Mouse (Mus musculus) forebrain, embryonic 16.5 days (tissue): Measurements from ENCODE around the gene Rnf212b. TPM values are rescaled to one million over a fixed set of nuclear protein-coding genes. Genes with fewer than 3 reads are reported as not detected.

Experiments
- ATAC-seq: fragments of 200-750 bp; cut with Nextera tagmentation; 2 replicates; pipeline ENCODE4 v1.8.0; 2017; ENCODE audit warnings: mild to moderate bottlenecking, moderate library complexity
- H3K27ac ChIP-seq: fragments of 300-500 bp; sonication (generic); 2 replicates; pipeline ENCODE4 v1.5.1; 2014; ENCODE audit warnings: low read length, control low read depth
- H3K27me3 ChIP-seq: fragments of 300-500 bp; sonication (generic); replicated peaks from 2 replicates; pipeline ENCODE4 v1.6.1; 2014; ENCODE audit warnings: low read length; ENCODE audit not compliant: control insufficient read depth, insufficient read depth
- H3K36me3 ChIP-seq: fragments of 300-500 bp; sonication (generic); 2 replicates; pipeline ENCODE4 v1.6.1; 2014; ENCODE audit not compliant: control insufficient read depth, insufficient read depth
- H3K4me1 ChIP-seq: fragments of 300-500 bp; sonication (generic); replicated peaks from 2 replicates; pipeline ENCODE4 v1.6.1; 2014; ENCODE audit warnings: low read length; ENCODE audit not compliant: control insufficient read depth, insufficient read depth
- H3K4me2 ChIP-seq: fragments of 300-500 bp; sonication (generic); 2 replicates; pipeline ENCODE4 v1.6.1; 2014; ENCODE audit warnings: mild to moderate bottlenecking, low read length, control low read depth
- H3K4me3 ChIP-seq: fragments of 300-500 bp; sonication (generic); replicated peaks from 2 replicates; pipeline ENCODE4 v1.5.1; 2014; ENCODE audit warnings: mild to moderate bottlenecking, low read length, control low read depth
- H3K9ac ChIP-seq: fragments of 300-500 bp; sonication (generic); replicated peaks from 2 replicates; pipeline ENCODE4 v1.6.1; 2014; ENCODE audit warnings: low read depth, low read length, control low read depth
- H3K9me3 ChIP-seq: fragments of 300-500 bp; sonication (generic); 2 replicates; pipeline ENCODE4 v1.6.1; 2016; ENCODE audit warnings: low read length; ENCODE audit not compliant: control insufficient read depth
- WGBS: fragments of 180-500 bp; shearing (Covaris S2); extraction: QIAGEN DNeasy Blood & Tissue Kit; methylation state at CpG from one replicate; pipeline ENCODE4 v1.1.7; 2014; 5-methylcytosine and 5-hydroxymethylcytosine counted together
- polyA plus RNA-seq: library from polyadenylated mRNA; unstranded; fragments of >200 nt; fragmentation: Nextera tagmentation; extraction: Ambion mirVana; gene quantifications from 2 replicates; pipeline ENCODE4 v1.2.1, GENCODE M21; 2015

Rnf212b gene
- polyA plus RNA-seq, 1 experiment from 2014 or later, result not detected

GRCm38 (mm10) chr14:54876539-54877047, 62.7 kb downstream of the Rnf212b start:
- H3K27me3 ChIP-seq, result no peaks in the 10 kb centered on the region
- ATAC-seq, result peak; percentile 93
- peak overlapping the region; percentile 94 for H3K27ac ChIP-seq
- H3K9ac ChIP-seq, result peak overlapping the region; percentile 85
- peak overlapping the region; percentile 64 for H3K4me3 ChIP-seq
- 0% methylated on average over 57 of the region's 72 CpGs for WGBS
- H3K36me3 ChIP-seq, result no peaks in the 10 kb centered on the region
- H3K4me2 ChIP-seq, result peak overlapping the region; percentile 98
- no peaks in the 10 kb centered on the region for H3K9me3 ChIP-seq
- peaks cover 13% of the 10 kb centered on the region for H3K4me1 ChIP-seq

DNA sequence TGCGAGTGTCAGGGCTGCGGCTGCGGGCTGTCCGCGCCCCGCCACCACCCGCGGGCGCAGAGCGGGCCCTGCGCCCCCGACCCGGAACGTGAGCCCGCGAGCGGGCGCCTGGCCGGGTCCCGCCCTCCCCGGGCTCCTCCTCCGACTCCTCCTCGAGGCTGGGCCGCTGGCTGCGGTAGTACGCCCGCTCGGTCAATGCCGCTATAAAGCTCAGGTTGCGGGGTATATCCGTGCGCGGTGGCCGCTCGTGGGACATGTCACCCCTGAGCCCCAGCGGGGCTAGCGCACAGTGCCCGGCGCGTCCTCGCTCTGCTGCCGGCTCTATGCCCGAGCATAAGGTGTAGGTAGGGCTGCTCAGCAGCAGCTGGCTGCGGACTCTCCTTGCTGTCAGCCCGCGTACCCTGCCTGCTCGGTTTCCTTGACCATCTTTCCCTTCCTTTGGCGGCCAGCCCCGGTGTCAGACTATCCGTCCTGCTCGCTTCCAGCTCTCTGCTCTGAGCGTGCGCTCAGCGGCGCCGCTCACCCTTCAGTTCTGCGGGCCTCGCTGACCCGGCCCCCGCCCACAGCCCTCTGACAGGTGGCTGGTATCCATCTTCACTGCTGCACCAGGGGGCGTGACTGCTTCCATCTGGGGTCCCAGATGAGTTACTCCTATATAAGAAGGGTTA, 63.2 kb downstream of the Rnf212b start, which contains the start of gene Ppp1r3e:
TSS of gene Ppp1r3e (minus strand) at position 503 of the 668 bp plus-strand sequence.
- Histone ChIP-seq H3K4me2 (peak within 1 kb of the TSS; percentile 98), H3K4me3 (peak within 1 kb of the TSS; percentile 64), H3K9me3 (no peaks in the 10 kb centered on the region), H3K27ac (peak within 1 kb of the TSS; percentile 94), H3K36me3 (no peaks in the 10 kb centered on the region), H3K27me3 (no peaks in the 10 kb centered on the region), H3K9ac (peak within 1 kb of the TSS; percentile 85), H3K4me1 (peaks cover 13% of the 10 kb centered on the region)
- under 1% methylated on average over 42 of the region's 61 CpGs for whole genome bisulfite sequencing
- peak; percentile 71 for ATAC-seq

GRCm38 (mm10) chr14:54883154-54884021, 69.4 kb downstream of the Rnf212b start, which contains the start of the genes Bcl2l2 and Gm20521:
Bcl2l2 (plus strand) TSS chr14:54883377.
Gm20521 (plus strand) TSS chr14:54883441.
- peak within 1 kb of the TSS; percentile 55 for H3K4me3 ChIP-seq
- H3K36me3 ChIP-seq, result no peaks in the 10 kb centered on the region
- WGBS, result under 1% methylated on average over 27 of the region's 27 CpGs
- no peaks in the 10 kb centered on the region for H3K9me3 ChIP-seq
- H3K9ac ChIP-seq, result peak within 1 kb of the TSS; percentile 69
- peak; percentile 83 for ATAC-seq
- H3K4me1 ChIP-seq, result peaks cover 23% of the 10 kb centered on the region
- H3K27ac ChIP-seq, result peak within 1 kb of the TSS; percentile 74
- no peaks in the 10 kb centered on the region for H3K27me3 ChIP-seq
- peak within 1 kb of the TSS; percentile 90 for H3K4me2 ChIP-seq

- peak overlapping the region; percentile 90 for H3K4me2 ChIP-seq
These were observed 70.2 kb downstream of the Rnf212b start for GRCm38 (mm10) chr14:54884022-54884712.

DNA sequence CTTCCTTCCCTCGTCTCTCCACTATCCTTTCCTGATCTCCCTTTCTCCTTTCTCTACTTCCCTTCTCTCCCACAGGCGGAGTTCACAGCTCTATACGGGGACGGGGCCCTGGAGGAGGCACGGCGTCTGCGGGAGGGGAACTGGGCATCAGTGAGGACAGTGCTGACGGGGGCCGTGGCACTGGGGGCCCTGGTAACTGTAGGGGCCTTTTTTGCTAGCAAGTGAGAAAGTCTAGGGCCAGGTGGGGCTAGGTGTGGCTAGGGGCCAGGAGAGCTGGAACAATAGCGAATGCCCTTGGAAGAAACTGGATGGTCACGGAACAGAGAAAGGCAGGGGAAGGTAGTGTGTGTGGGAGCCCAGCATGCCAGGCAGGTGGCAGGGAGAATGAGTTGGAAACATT, 71.4 kb downstream of the Rnf212b start:
- Histone ChIP-seq H3K36me3 (no peaks in the 10 kb centered on the region), H3K4me2 (no peak overlapping the region), H3K4me3 (no peak overlapping the region), H3K9me3 (no peaks in the 10 kb centered on the region), H3K27ac (no peak overlapping the region), H3K4me1 (peaks cover 23% of the 10 kb centered on the region), H3K27me3 (no peaks in the 10 kb centered on the region), H3K9ac (no peak overlapping the region)
- WGBS, result 93% methylated on average over 11 of the region's 11 CpGs
- ATAC-seq, result no peak

More at GRCm38 (mm10) chr14:54884022-54884712, 70.2 kb downstream of the Rnf212b start:
- ATAC-seq, result no peak
- no peaks in the 10 kb centered on the region for H3K36me3 ChIP-seq
- H3K27me3 ChIP-seq, result no peaks in the 10 kb centered on the region
- peak overlapping the region; percentile 69 for H3K9ac ChIP-seq
- no peaks in the 10 kb centered on the region for H3K9me3 ChIP-seq
- peak overlapping the region; percentile 74 for H3K27ac ChIP-seq
- peaks cover 23% of the 10 kb centered on the region for H3K4me1 ChIP-seq
- 26% methylated on average over 21 of the region's 21 CpGs for whole genome bisulfite sequencing
- H3K4me3 ChIP-seq, result peak overlapping the region; percentile 55

GRCm38 (mm10) chr14:54892200-54892599, 78.3 kb downstream of the Rnf212b start, which contains the start of gene Pabpn1:
Pabpn1 (plus strand) TSS chr14:54892500.
- WGBS, result 95% methylated on average over 3 of the region's 3 CpGs
- peaks cover 18% of the 10 kb centered on the region for H3K4me1 ChIP-seq
- H3K9me3 ChIP-seq, result no peaks in the 10 kb centered on the region
- H3K27me3 ChIP-seq, result no peaks in the 10 kb centered on the region
- no peak for ATAC-seq
- H3K4me3 ChIP-seq, result peak within 1 kb of the TSS; percentile 94
- peak within 1 kb of the TSS; percentile 59 for H3K4me2 ChIP-seq
- H3K27ac ChIP-seq, result peak within 1 kb of the TSS; percentile 94
- H3K36me3 ChIP-seq, result peaks cover 12% of the 10 kb centered on the region
- peak within 1 kb of the TSS; percentile 59; the same call in 1 of the 2 replicates for H3K9ac ChIP-seq

- Histone ChIP-seq H3K4me1 (peaks cover 18% of the 10 kb centered on the region), H3K9me3 (no peaks in the 10 kb centered on the region), H3K4me3 (peak overlapping the region; percentile 94), H3K27ac (peak overlapping the region; percentile 95), H3K9ac (peak overlapping the region; percentile 91), H3K27me3 (no peaks in the 10 kb centered on the region), H3K4me2 (peak overlapping the region; percentile 59), H3K36me3 (peaks cover 19% of the 10 kb centered on the region)
- under 1% methylated on average over 38 of the region's 38 CpGs for WGBS
- peak; percentile 99 for ATAC-seq
These were observed 79.8 kb downstream of the Rnf212b start for GRCm38 (mm10) chr14:54893651-54894181.

GRCm38 (mm10) chr14:54894296-54895151, 80.6 kb downstream of the Rnf212b start:
- Histone ChIP-seq H3K27ac (peak overlapping the region; percentile 95), H3K9ac (peak overlapping the region; percentile 91), H3K4me3 (peak overlapping the region; percentile 94), H3K36me3 (peaks cover 22% of the 10 kb centered on the region), H3K27me3 (no peaks in the 10 kb centered on the region), H3K4me1 (peaks cover 18% of the 10 kb centered on the region), H3K4me2 (peak overlapping the region; percentile 84), H3K9me3 (no peaks in the 10 kb centered on the region)
- peak; percentile 39 for ATAC-seq
- 0% methylated on average over 47 of the region's 54 CpGs for WGBS
